Mouse (Mus musculus) embryonic facial prominence, embryonic 15.5 days (tissue): ENCODE data around the gene Cd160. TPM values are rescaled to one million over a fixed set of nuclear protein-coding genes. Genes with fewer than 3 reads are reported as not detected.

Experiments used
- ATAC-seq: fragments of 200-750 bp; cut with Nextera tagmentation; 2 replicates; pipeline ENCODE4 v1.8.0; 2017; ENCODE audit warnings: low read depth, moderate TSS enrichment; ENCODE audit not compliant: insufficient number of reproducible peaks, low FRiP score, low TSS enrichment
- H3K27ac ChIP-seq: fragments of 300-500 bp; sonication (generic); replicated peaks from 2 replicates; pipeline ENCODE4 v1.5.1; 2015; ENCODE audit warnings: mild to moderate bottlenecking, inconsistent platforms
- H3K27me3 ChIP-seq: fragments of 300-500 bp; sonication (generic); 2 replicates; pipeline ENCODE4 v1.6.1; 2015; ENCODE audit warnings: inconsistent platforms
- H3K36me3 ChIP-seq: fragments of 300-500 bp; sonication (generic); 2 replicates; pipeline ENCODE4 v1.6.1; 2015; ENCODE audit warnings: mild to moderate bottlenecking, inconsistent platforms
- H3K4me1 ChIP-seq: fragments of 300-500 bp; sonication (generic); 2 replicates; pipeline ENCODE4 v1.6.1; 2015; ENCODE audit warnings: inconsistent platforms
- H3K4me2 ChIP-seq: fragments of 300-500 bp; sonication (generic); replicated peaks from 2 replicates; pipeline ENCODE4 v1.6.1; 2015; ENCODE audit warnings: mild to moderate bottlenecking, inconsistent platforms
- H3K4me3 ChIP-seq: fragments of 300-500 bp; sonication (generic); replicated peaks from 2 replicates; pipeline ENCODE4 v1.5.1; 2015; ENCODE audit warnings: mild to moderate bottlenecking, inconsistent platforms
- H3K9ac ChIP-seq: fragments of 300-500 bp; sonication (generic); 2 replicates; pipeline ENCODE4 v1.6.1; 2015; ENCODE audit warnings: inconsistent platforms
- H3K9me3 ChIP-seq: fragments of 300-500 bp; sonication (generic); replicated peaks from 2 replicates; pipeline ENCODE4 v1.6.1; 2016; ENCODE audit warnings: inconsistent platforms
- WGBS: fragments of 180-500 bp; shearing (Covaris S2); methylation state at CpG from one replicate; pipeline ENCODE4 v1.1.7; 2015; 5-methylcytosine and 5-hydroxymethylcytosine counted together
- polyA plus RNA-seq: library from polyadenylated mRNA; unstranded; fragments of >200 nt; fragmentation: Nextera tagmentation; extraction: Ambion mirVana; gene quantifications from 2 replicates; pipeline ENCODE4 v1.2.1, GENCODE M21; 2015

Gene Cd160
- polyA plus RNA-seq, 1 experiment from 2014 or later: 0.07 TPM

GRCm38 (mm10) chr3:96808651-96809050, 20.5 kb downstream of the Cd160 start:
- Histone ChIP-seq H3K36me3 (no peaks in the 10 kb centered on the region), H3K27me3 (no peaks in the 10 kb centered on the region), H3K4me1 (peaks cover 5% of the 10 kb centered on the region; the same call in 1 of the 2 replicates), H3K9me3 (no peaks in the 10 kb centered on the region), H3K27ac (no peak overlapping the region), H3K9ac (no peak overlapping the region), H3K4me3 (no peak overlapping the region), H3K4me2 (no peak overlapping the region)
- WGBS: 61% methylated on average over 3 of the region's 3 CpGs
- no peak for ATAC-seq

- Histone ChIP-seq H3K9me3 (no peaks in the 10 kb centered on the region), H3K27me3 (no peaks in the 10 kb centered on the region), H3K9ac (no peak overlapping the region), H3K4me3 (no peak overlapping the region), H3K4me1 (no peaks in the 10 kb centered on the region; the same call in 1 of the 2 replicates), H3K36me3 (no peaks in the 10 kb centered on the region), H3K4me2 (no peak overlapping the region), H3K27ac (no peak overlapping the region)
- ATAC-seq: no peak
- WGBS: 85% methylated on average over 3 of the region's 3 CpGs
Measured at GRCm38 (mm10) chr3:96808136-96808535, 21.0 kb downstream of the Cd160 start.

- H3K4me2 ChIP-seq: no peak overlapping the region
- 84% methylated on average over 1 of the region's 1 CpGs for WGBS
- H3K9me3 ChIP-seq: no peaks in the 10 kb centered on the region
- no peak for ATAC-seq
- no peaks in the 10 kb centered on the region for H3K27me3 ChIP-seq
- no peaks in the 10 kb centered on the region for H3K36me3 ChIP-seq
- H3K27ac ChIP-seq: no peak overlapping the region
- H3K9ac ChIP-seq: no peak overlapping the region
- no peaks in the 10 kb centered on the region for H3K4me1 ChIP-seq
- no peak overlapping the region for H3K4me3 ChIP-seq
Measured at GRCm38 (mm10) chr3:96802214-96802613, 26.9 kb downstream of the Cd160 start.

GRCm38 (mm10) chr3:96800254-96800653, 28.9 kb downstream of the Cd160 start:
- 82% methylated on average over 11 of the region's 11 CpGs for WGBS
- H3K4me2 ChIP-seq: no peak overlapping the region
- H3K4me1 ChIP-seq: no peaks in the 10 kb centered on the region
- H3K9ac ChIP-seq: no peak overlapping the region
- no peaks in the 10 kb centered on the region for H3K27me3 ChIP-seq
- no peaks in the 10 kb centered on the region for H3K36me3 ChIP-seq
- no peak overlapping the region for H3K27ac ChIP-seq
- H3K4me3 ChIP-seq: no peak overlapping the region
- H3K9me3 ChIP-seq: no peaks in the 10 kb centered on the region
- no peak for ATAC-seq

GRCm38 (mm10) chr3:96788506-96788905, 40.6 kb downstream of the Cd160 start:
- Histone ChIP-seq H3K9ac (no peak overlapping the region), H3K36me3 (peaks cover 37% of the 10 kb centered on the region), H3K27me3 (no peaks in the 10 kb centered on the region), H3K9me3 (no peaks in the 10 kb centered on the region), H3K4me1 (no peaks in the 10 kb centered on the region), H3K4me2 (no peak overlapping the region), H3K4me3 (no peak overlapping the region), H3K27ac (no peak overlapping the region)
- ATAC-seq: no peak
- 79% methylated on average over 8 of the region's 8 CpGs for WGBS

- no peak overlapping the region for H3K9ac ChIP-seq
- H3K4me3 ChIP-seq: no peak overlapping the region
- ATAC-seq: no peak
- no peak overlapping the region for H3K4me2 ChIP-seq
- no peaks in the 10 kb centered on the region for H3K27me3 ChIP-seq
- 89% methylated on average over 1 of the region's 1 CpGs for WGBS
- no peak overlapping the region for H3K27ac ChIP-seq
- no peaks in the 10 kb centered on the region for H3K9me3 ChIP-seq
- peaks cover 37% of the 10 kb centered on the region for H3K36me3 ChIP-seq
- no peaks in the 10 kb centered on the region for H3K4me1 ChIP-seq
Measured at GRCm38 (mm10) chr3:96787784-96788183, 41.4 kb downstream of the Cd160 start.

GRCm38 (mm10) chr3:96782236-96782635, 46.9 kb downstream of the Cd160 start:
- H3K36me3 ChIP-seq: peaks cover 13% of the 10 kb centered on the region; the same call in 1 of the 2 replicates
- no peak for ATAC-seq
- no peak overlapping the region for H3K4me3 ChIP-seq
- 78% methylated on average over 8 of the region's 8 CpGs for WGBS
- no peak overlapping the region for H3K27ac ChIP-seq
- no peaks in the 10 kb centered on the region for H3K27me3 ChIP-seq
- H3K4me2 ChIP-seq: no peak overlapping the region
- H3K4me1 ChIP-seq: no peaks in the 10 kb centered on the region
- H3K9ac ChIP-seq: no peak overlapping the region
- H3K9me3 ChIP-seq: no peaks in the 10 kb centered on the region

- ATAC-seq: no peak
- Histone ChIP-seq H3K27me3 (no peaks in the 10 kb centered on the region), H3K4me1 (no peaks in the 10 kb centered on the region), H3K4me2 (no peak overlapping the region), H3K27ac (no peak overlapping the region), H3K4me3 (no peak overlapping the region), H3K36me3 (0 out of 2 replicates have a peak, but pooled peaks cover 7% of the 10 kb centered on the region), H3K9ac (no peak overlapping the region), H3K9me3 (no peaks in the 10 kb centered on the region)
- WGBS: 84% methylated on average over 3 of the region's 3 CpGs
Measured at GRCm38 (mm10) chr3:96777120-96777519, 52.0 kb downstream of the Cd160 start.

GRCm38 (mm10) chr3:96772949-96773348, 56.2 kb downstream of the Cd160 start:
- Histone ChIP-seq H3K27ac (no peak overlapping the region), H3K4me2 (no peak overlapping the region), H3K36me3 (0 out of 2 replicates have a peak, but pooled peaks cover 7% of the 10 kb centered on the region), H3K27me3 (no peaks in the 10 kb centered on the region), H3K4me3 (no peak overlapping the region), H3K9ac (no peak overlapping the region), H3K9me3 (no peaks in the 10 kb centered on the region), H3K4me1 (no peaks in the 10 kb centered on the region)
- ATAC-seq: no peak
- WGBS: 31% methylated on average over 1 of the region's 1 CpGs

- Histone ChIP-seq H3K4me2 (no peak overlapping the region), H3K9ac (no peak overlapping the region), H3K9me3 (no peaks in the 10 kb centered on the region), H3K27ac (no peak overlapping the region), H3K27me3 (no peaks in the 10 kb centered on the region), H3K4me3 (no peak overlapping the region), H3K4me1 (no peaks in the 10 kb centered on the region), H3K36me3 (no peaks in the 10 kb centered on the region)
- no peak for ATAC-seq
- 80% methylated on average over 5 of the region's 5 CpGs for WGBS
Measured at GRCm38 (mm10) chr3:96769971-96770370, 59.2 kb downstream of the Cd160 start.

- Histone ChIP-seq H3K4me2 (no peak overlapping the region), H3K27me3 (no peaks in the 10 kb centered on the region), H3K36me3 (no peaks in the 10 kb centered on the region), H3K9me3 (no peaks in the 10 kb centered on the region), H3K4me3 (no peak overlapping the region), H3K9ac (no peak overlapping the region), H3K27ac (no peak overlapping the region), H3K4me1 (no peaks in the 10 kb centered on the region)
- no peak for ATAC-seq
- 85% methylated on average over 1 of the region's 1 CpGs for WGBS
Measured at GRCm38 (mm10) chr3:96764528-96764927, 64.6 kb downstream of the Cd160 start.

GRCm38 (mm10) chr3:96759695-96760094, 69.5 kb downstream of the Cd160 start:
- no peak overlapping the region for H3K9ac ChIP-seq
- 91% methylated on average over 4 of the region's 4 CpGs for WGBS
- no peaks in the 10 kb centered on the region for H3K4me1 ChIP-seq
- no peaks in the 10 kb centered on the region for H3K9me3 ChIP-seq
- H3K36me3 ChIP-seq: no peaks in the 10 kb centered on the region
- ATAC-seq: no peak
- H3K27me3 ChIP-seq: no peaks in the 10 kb centered on the region
- no peak overlapping the region for H3K4me2 ChIP-seq
- H3K4me3 ChIP-seq: no peak overlapping the region
- H3K27ac ChIP-seq: no peak overlapping the region
